Mouse (Mus musculus) brain, embryonic 14.5 days (tissue): ENCODE measurements around the gene Raet1e.

Experiments
- CTCF ChIP-seq: fragments of 200-500 bp; IDR thresholded peaks from 2 replicates; pipeline ENCODE4 v1.5.1; 2012; ENCODE audit warnings: inconsistent platforms, mild to moderate bottlenecking, moderate library complexity, borderline replicate concordance; ENCODE audit not compliant: insufficient read depth, insufficient read length; ENCODE audit errors: extremely low read depth
- POLR2A ChIP-seq: fragments of 200-500 bp; IDR thresholded peaks from 2 replicates; pipeline ENCODE4 v1.6.1; 2012; ENCODE audit warnings: mild to moderate bottlenecking, inconsistent platforms, borderline replicate concordance; ENCODE audit not compliant: poor library complexity, insufficient read depth, insufficient read length, severe bottlenecking; ENCODE audit errors: extremely low read depth

- TF ChIP-seq POLR2A, result no peak
- TF ChIP-seq CTCF, result no peak
Measured at GRCm38 (mm10) chr10:22142926-22143325, 15.4 kb upstream of the Raet1e start.
